Mouse (Mus musculus): Measurements from ENCODE around the gene Acsbg2. TPM values are rescaled to one million over a fixed set of nuclear protein-coding genes. Genes with fewer than 3 reads are reported as not detected.

The Acsbg2 gene
- polyA plus RNA-seq, 1 experiment from 2014 or later, result not detected

DNA sequence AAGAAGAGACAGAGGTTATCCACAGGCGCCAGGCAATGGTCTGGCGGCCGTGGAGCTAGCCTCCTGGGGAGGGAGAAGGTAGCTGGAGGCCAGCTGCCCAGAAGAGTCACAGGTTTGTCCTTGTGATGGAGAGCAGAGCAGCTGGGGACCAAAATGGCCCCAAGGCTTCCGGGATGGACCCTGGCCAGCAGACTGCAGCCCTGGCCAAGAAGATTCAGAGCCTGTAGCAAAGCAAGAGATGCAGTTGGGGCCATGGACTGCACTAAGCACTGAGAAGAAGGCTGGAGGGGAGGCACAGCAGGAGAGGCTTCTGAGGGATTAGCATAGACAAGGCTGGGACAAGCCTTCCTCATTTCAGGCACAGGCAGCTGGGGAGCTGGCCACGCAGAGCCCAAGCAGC lies 28.5 kb upstream of the Acsbg2 start:
- H3K4me2 ChIP-seq, result no peak overlapping the region
- H3K4me1 ChIP-seq (replicated peaks; ENCODE audit: control insufficient read depth, insufficient read depth, low read length), result peaks cover 3% of the 10 kb centered on the region; the same call in 1 of the 2 replicates
- no peak overlapping the region for H3K4me3 ChIP-seq (ENCODE audit: low read depth, low read length)
- H3K27me3 ChIP-seq (replicated peaks; ENCODE audit: control insufficient read depth, insufficient read depth, low read length), result no peaks in the 10 kb centered on the region
- H3K27ac ChIP-seq (ENCODE audit: low read depth, low read length), result no peak overlapping the region
- no peak for ATAC-seq (replicated peaks; ENCODE audit: low FRiP score)
- H3K36me3 ChIP-seq (ENCODE audit: control insufficient read depth, insufficient read depth, low read length), result peaks cover 36% of the 10 kb centered on the region
- 86% methylated on average over 5 of the region's 5 CpGs for WGBS
- no peaks in the 10 kb centered on the region for H3K9me3 ChIP-seq (ENCODE audit: control insufficient read depth, low read length)
- DNase-seq (ENCODE audit: low spot score), result no peak
- no peak overlapping the region for H3K9ac ChIP-seq (ENCODE audit: low read depth, low read length)

DNA sequence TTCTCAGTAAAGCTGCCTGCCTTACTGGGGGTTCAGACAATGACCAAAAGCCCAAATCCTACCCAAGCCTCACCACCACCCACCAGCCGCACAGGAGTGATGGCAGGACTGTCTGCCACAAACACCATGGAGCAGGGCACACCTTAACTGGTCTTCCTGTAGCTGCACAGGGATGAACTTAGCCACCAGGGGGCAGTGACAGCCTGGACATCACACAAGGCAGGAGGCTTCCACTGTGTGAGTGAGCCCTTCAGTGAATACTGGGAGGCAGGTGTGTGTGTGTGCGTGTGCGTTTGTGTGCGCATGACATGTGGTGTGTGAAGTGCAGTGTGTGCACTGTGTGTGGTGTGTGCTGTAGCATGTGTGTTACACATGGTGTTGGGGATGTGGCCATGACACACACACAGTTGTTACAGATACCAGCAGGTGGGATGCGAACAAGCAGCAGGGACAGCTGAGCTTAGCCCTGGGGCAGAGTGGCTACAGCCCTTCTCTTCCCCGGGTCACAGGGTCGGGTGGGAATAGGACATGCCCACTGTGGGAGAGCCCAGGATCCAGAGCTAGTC lies 23.5 kb upstream of the Acsbg2 start:
- Histone ChIP-seq H3K27me3 (replicated peaks; ENCODE audit: control insufficient read depth, insufficient read depth, low read length) (no peaks in the 10 kb centered on the region), H3K27ac (ENCODE audit: low read depth, low read length) (no peak overlapping the region), H3K9me3 (ENCODE audit: control insufficient read depth, low read length) (no peaks in the 10 kb centered on the region), H3K9ac (ENCODE audit: low read depth, low read length) (no peak overlapping the region), H3K4me1 (replicated peaks; ENCODE audit: control insufficient read depth, insufficient read depth, low read length) (no peaks in the 10 kb centered on the region), H3K36me3 (ENCODE audit: control insufficient read depth, insufficient read depth, low read length) (peaks cover 53% of the 10 kb centered on the region), H3K4me3 (ENCODE audit: low read depth, low read length) (no peak overlapping the region), H3K4me2 (no peak overlapping the region)
- DNase-seq (ENCODE audit: low spot score), result peak; percentile 72
- peak; percentile 75 for ATAC-seq (replicated peaks; ENCODE audit: low FRiP score)
- 84% methylated on average over 7 of the region's 7 CpGs for WGBS

DNA sequence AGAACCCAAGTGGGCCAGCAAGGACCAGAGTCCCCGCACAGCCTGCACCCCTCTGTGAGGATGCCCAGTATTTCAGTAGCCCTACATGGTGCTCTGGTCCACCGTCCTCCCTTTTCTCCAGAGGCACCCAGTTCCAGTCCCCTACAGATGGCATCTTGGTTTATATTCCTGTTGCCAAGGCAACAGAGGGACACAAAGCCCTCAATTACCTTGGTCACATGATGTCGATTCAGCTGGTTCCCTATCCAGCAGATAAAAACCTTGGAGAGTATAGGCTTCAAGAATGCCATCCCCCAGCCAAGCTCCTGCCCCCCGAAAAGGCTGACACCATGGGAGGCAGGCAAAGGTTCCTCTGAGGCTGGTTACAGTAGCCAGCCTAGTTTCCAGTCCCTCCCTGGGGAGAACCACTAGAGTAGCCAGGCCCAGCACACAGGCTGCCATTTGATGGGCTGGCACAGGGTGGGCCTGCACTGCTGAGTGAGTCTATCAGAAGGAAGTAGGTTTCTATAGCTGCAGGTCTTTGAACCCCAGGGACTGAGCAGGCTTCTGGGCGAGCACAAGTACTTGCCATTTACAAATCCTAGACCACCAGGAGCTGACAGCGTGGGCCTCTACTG lies 22.4 kb upstream of the Acsbg2 start:
- WGBS, result 89% methylated on average over 6 of the region's 6 CpGs
- DNase-seq (ENCODE audit: low spot score) (no peak), ATAC-seq (replicated peaks; ENCODE audit: low FRiP score) (no peak)
- Histone ChIP-seq H3K4me2 (no peak overlapping the region), H3K27ac (ENCODE audit: low read depth, low read length) (no peak overlapping the region), H3K4me3 (ENCODE audit: low read depth, low read length) (no peak overlapping the region), H3K27me3 (replicated peaks; ENCODE audit: control insufficient read depth, insufficient read depth, low read length) (no peaks in the 10 kb centered on the region), H3K9ac (ENCODE audit: low read depth, low read length) (no peak overlapping the region), H3K36me3 (ENCODE audit: control insufficient read depth, insufficient read depth, low read length) (peaks cover 53% of the 10 kb centered on the region), H3K9me3 (ENCODE audit: control insufficient read depth, low read length) (no peaks in the 10 kb centered on the region), H3K4me1 (replicated peaks; ENCODE audit: control insufficient read depth, insufficient read depth, low read length) (no peaks in the 10 kb centered on the region)

DNA sequence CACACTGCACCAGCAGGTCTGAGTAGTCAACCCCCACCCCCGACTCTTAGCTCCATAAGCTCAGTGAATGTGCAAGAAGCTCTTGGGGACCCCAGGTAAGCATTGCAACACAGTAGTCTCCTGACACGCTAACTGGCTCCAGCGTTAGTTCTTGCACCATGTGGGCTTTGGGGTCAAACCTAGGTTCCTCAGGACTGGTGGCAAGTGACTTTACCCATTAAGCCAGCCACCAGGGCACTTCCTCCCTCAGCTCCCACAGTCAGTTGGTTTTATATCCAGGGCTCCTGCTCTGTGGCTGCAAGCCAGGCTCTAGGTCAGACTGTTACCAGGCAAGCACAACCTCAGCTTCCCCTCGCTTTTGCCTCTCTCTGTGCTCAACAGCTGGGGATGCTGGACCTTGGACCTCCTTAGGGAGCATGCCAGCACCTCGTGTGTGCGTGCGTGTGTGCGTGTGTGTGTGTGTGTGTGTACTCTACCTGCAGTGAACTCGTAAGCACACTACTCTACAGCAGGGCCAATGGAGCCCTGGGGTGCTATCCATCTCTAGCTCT lies 21.2 kb upstream of the Acsbg2 start:
- ATAC-seq (replicated peaks; ENCODE audit: low FRiP score) (no peak), DNase-seq (ENCODE audit: low spot score) (no peak)
- Histone ChIP-seq H3K9me3 (ENCODE audit: control insufficient read depth, low read length) (no peaks in the 10 kb centered on the region), H3K27ac (ENCODE audit: low read depth, low read length) (no peak overlapping the region), H3K4me2 (no peak overlapping the region), H3K4me1 (replicated peaks; ENCODE audit: control insufficient read depth, insufficient read depth, low read length) (no peaks in the 10 kb centered on the region), H3K9ac (ENCODE audit: low read depth, low read length) (no peak overlapping the region), H3K27me3 (replicated peaks; ENCODE audit: control insufficient read depth, insufficient read depth, low read length) (no peaks in the 10 kb centered on the region), H3K4me3 (ENCODE audit: low read depth, low read length) (no peak overlapping the region), H3K36me3 (ENCODE audit: control insufficient read depth, insufficient read depth, low read length) (peaks cover 54% of the 10 kb centered on the region)
- 91% methylated on average over 9 of the region's 9 CpGs for WGBS

DNA sequence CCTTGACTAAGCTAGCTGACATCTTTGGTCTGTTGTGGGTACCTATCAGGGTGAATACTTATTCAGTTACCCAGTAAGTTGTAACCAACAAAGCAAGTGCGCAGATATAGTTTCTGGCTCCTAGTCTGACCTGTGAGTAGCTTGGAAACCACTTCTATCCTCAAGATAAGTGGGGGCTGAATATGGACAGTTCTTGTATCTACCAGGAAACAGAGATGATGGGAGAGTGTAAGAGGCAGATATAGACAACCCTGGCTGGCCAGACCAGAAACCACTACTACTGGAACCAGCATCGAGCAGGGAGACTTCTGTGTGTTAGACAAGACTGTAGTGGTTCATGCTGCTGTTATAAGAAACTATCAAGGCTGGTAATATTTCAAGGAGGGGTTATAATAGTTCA lies 15.8 kb upstream of the Acsbg2 start:
- ATAC-seq (replicated peaks; ENCODE audit: low FRiP score), result no peak; the same call in 1 of the 2 replicates
- H3K36me3 ChIP-seq (ENCODE audit: control insufficient read depth, insufficient read depth, low read length), result peaks cover 26% of the 10 kb centered on the region

DNA sequence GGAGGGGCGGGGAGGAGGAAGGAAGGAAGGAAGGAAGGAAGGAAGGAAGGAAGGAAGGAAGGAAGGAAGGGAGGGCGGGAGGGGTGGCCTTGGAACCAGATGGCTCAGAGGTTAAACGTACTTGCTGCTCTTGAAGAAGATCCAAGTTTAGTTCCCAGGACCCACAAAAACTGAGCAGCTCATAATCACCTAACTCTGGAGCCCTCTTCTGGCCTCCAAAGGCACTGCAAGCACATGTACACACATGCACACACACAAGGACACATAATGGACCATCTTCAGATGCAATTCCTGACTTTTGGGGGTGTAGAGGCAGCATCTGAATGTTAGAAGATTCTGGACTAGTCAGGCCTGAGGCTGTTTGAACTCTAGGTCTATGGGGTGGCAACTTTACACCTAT lies 13.8 kb upstream of the Acsbg2 start:
- Histone ChIP-seq H3K9me3 (ENCODE audit: control insufficient read depth, low read length) (0 out of 2 replicates have a peak, but pooled peaks cover 2% of the 10 kb centered on the region), H3K4me3 (ENCODE audit: low read depth, low read length) (no peak overlapping the region), H3K4me2 (no peak overlapping the region), H3K4me1 (replicated peaks; ENCODE audit: control insufficient read depth, insufficient read depth, low read length) (no peaks in the 10 kb centered on the region; the same call in 1 of the 2 replicates), H3K36me3 (ENCODE audit: control insufficient read depth, insufficient read depth, low read length) (peaks cover 12% of the 10 kb centered on the region; the same call in 1 of the 2 replicates), H3K9ac (ENCODE audit: low read depth, low read length) (no peak overlapping the region), H3K27me3 (replicated peaks; ENCODE audit: control insufficient read depth, insufficient read depth, low read length) (no peaks in the 10 kb centered on the region), H3K27ac (ENCODE audit: low read depth, low read length) (no peak overlapping the region)
- WGBS, result 85% methylated on average over 2 of the region's 3 CpGs
- no peak for DNase-seq (ENCODE audit: low spot score)
- no peak for ATAC-seq (replicated peaks; ENCODE audit: low FRiP score)

More for the DNA sequence above, 15.8 kb upstream of the Acsbg2 start:
- Histone ChIP-seq H3K9ac (ENCODE audit: low read depth, low read length) (no peak overlapping the region), H3K9me3 (ENCODE audit: control insufficient read depth, low read length) (0 out of 2 replicates have a peak, but pooled peaks cover 2% of the 10 kb centered on the region), H3K27ac (ENCODE audit: low read depth, low read length) (no peak overlapping the region), H3K4me1 (replicated peaks; ENCODE audit: control insufficient read depth, insufficient read depth, low read length) (no peaks in the 10 kb centered on the region), H3K27me3 (replicated peaks; ENCODE audit: control insufficient read depth, insufficient read depth, low read length) (no peaks in the 10 kb centered on the region), H3K4me3 (ENCODE audit: low read depth, low read length) (no peak overlapping the region), H3K4me2 (no peak overlapping the region)
- DNase-seq (ENCODE audit: low spot score), result no peak
- 55% methylated on average over 2 of the region's 2 CpGs for WGBS

DNA sequence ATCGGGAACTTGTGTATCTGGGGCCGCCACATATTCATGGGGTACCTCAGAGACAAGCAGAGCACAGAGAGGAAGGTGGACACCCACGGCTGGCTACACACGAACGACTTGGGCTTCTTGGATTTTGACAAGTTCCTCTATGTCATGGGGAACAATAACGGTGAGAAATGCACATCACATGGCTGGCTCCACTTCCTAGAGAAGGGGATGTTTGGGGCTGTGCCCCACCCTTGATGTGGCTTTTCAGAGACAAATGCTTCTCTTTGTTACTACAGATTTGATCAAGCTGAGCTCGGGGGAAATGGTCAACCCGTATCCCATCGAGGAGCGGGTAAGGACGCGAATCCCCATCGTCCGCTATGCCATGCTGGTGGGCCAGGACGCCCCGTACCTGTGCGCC lies 10.6 kb upstream of the Acsbg2 start:
- Histone ChIP-seq H3K4me3 (ENCODE audit: low read depth, low read length) (no peak overlapping the region), H3K9ac (ENCODE audit: low read depth, low read length) (no peak overlapping the region), H3K27ac (ENCODE audit: low read depth, low read length) (no peak overlapping the region), H3K4me2 (no peak overlapping the region), H3K4me1 (replicated peaks; ENCODE audit: control insufficient read depth, insufficient read depth, low read length) (no peaks in the 10 kb centered on the region; the same call in 1 of the 2 replicates), H3K36me3 (ENCODE audit: control insufficient read depth, insufficient read depth, low read length) (no peaks in the 10 kb centered on the region), H3K27me3 (replicated peaks; ENCODE audit: control insufficient read depth, insufficient read depth, low read length) (no peaks in the 10 kb centered on the region), H3K9me3 (ENCODE audit: control insufficient read depth, low read length) (0 out of 2 replicates have a peak, but pooled peaks cover 2% of the 10 kb centered on the region)
- DNase-seq (ENCODE audit: low spot score) (no peak), ATAC-seq (replicated peaks; ENCODE audit: low FRiP score) (no peak)
- 76% methylated on average over 17 of the region's 17 CpGs for WGBS

DNA sequence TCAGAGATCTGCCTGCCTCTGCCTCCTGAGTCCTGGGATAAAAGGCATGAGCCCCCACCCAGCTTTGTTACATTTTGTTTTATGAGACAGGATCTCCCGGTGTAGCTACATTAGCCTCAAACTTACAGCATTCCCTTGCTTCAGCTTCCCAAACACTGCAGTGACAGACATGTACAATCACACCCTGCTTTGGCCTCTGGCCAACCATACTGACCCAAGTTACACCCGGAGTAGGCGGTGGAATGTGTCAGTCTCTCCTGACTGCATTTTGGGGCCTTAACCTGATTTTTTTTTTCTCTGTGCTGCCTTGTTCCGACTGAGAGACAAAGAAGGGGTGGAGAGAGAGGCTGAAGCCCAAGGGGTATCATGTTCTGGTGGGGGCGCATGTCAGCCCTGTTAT lies 10.1 kb upstream of the Acsbg2 start:
- Histone ChIP-seq H3K4me1 (replicated peaks; ENCODE audit: control insufficient read depth, insufficient read depth, low read length) (no peaks in the 10 kb centered on the region; the same call in 1 of the 2 replicates), H3K27ac (ENCODE audit: low read depth, low read length) (no peak overlapping the region), H3K36me3 (ENCODE audit: control insufficient read depth, insufficient read depth, low read length) (no peaks in the 10 kb centered on the region), H3K9ac (ENCODE audit: low read depth, low read length) (no peak overlapping the region), H3K4me3 (ENCODE audit: low read depth, low read length) (no peak overlapping the region), H3K4me2 (no peak overlapping the region), H3K9me3 (ENCODE audit: control insufficient read depth, low read length) (0 out of 2 replicates have a peak, but pooled peaks cover 2% of the 10 kb centered on the region), H3K27me3 (replicated peaks; ENCODE audit: control insufficient read depth, insufficient read depth, low read length) (no peaks in the 10 kb centered on the region)
- DNase-seq (ENCODE audit: low spot score) (no peak), ATAC-seq (replicated peaks; ENCODE audit: low FRiP score) (no peak)
- WGBS, result 73% methylated on average over 5 of the region's 5 CpGs
